Mouse (Mus musculus) cerebellum, postnatal 25 days (tissue): ENCODE data around the gene Tbc1d4.
"Not testable (repeated sequence)": the region's sequence is repeated elsewhere in the genome, so short reads cannot be mapped to it uniquely, and the experiment has no call there.

ENCODE experiments used
- DNase-seq, 2 experiments: peaks; one replicate each; pipeline ENCODE4 v3.0.0; 2021; ENCODE audit warnings: mixed read lengths in 2 of 2

Gene Tbc1d4

DNA sequence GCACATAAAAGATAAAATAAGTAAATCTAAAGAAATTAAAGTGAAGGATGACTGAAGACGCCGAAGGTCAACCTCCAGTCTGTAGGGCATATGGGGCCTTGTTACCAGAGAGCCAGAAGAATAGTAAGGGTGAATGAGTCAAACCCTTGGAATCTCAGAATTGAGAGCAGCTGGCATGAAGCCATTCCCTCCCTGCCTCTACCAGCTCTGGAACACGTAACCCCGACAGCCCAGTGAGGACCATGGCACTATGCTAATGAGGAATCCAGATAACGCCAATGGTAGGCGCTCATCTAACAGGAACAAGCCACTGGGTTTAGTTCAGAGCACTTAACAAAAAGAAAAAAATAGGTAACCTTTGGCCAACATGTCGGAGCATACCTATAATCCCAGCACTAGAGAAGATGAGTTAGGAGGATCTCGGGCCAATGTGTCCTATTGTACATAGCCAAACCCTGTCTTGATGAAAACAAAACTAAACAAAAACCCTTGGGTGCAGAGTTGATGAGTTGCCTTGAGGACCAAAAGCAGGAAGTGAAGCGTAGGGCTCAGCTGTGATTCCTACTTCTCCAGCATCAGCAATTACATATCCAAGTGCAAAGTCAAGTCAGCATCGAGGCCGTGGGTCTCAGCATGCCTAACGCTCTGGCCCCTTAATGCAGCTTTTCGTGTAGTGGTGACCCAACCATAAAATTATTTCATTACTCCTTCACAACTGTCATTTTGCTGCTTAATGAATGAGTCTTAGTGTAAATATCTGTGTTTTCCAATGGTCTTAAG, 13.5 kb downstream of the Tbc1d4 start:
- DNase-seq, result peak in 1 of 2 experiments; percentile 27

DNA sequence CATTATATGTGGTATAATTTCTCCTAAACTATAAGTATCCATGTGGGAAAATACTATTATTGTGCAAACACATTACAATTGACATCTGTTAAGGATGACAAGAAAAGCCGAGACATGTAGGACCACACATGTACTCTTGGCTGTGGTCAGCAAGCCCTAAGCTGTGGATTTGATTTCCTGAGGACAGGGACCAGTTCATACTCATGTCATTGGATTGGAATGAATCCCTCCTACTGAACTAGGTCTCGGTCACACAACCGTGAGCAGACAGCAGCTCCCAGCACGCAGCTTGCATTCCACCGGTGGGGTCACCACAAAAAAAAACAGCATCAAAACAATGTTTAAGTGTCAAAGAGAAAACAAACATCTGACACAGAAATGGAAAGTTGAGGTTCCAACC, 15.0 kb downstream of the Tbc1d4 start:
- no peak for DNase-seq

DNA sequence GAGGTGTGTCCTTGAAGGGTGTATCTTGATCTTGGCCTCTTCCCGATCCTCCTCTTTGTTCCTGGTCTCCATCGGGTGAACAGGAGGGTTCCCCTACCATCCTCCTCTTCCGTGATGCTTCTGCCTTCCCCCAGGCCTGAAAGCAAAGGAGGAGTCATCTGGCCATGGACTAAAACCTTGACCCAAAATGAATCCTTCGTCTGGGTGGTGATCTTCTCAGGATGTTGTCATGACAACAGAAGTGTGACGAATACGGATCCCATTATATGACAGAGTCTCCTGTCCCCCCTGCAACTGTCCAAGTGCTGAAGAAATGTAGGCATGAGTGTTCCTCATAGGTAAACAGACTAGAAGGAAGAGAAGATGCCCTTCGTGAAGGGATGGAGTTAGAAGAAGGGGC, 15.7 kb downstream of the Tbc1d4 start:
- no peak for DNase-seq

DNA sequence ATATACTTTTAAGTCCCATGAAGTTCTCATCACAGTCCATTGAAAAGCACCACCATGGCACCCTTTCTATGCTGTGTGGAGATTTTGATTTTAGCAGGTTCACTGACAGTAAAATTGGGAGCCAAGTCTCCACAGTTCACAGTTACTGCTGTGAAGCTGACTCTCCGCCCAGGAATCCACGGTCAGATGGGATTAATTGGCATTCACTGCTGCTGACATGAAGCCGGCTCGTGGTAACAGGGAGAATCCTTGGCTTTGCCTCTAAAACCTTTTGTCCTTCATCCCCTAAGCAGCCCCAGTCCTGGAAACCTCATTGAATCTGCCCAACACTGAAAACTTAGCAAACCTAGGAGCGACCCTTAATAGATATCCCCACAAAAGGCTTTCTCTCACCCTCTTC, 17.9 kb downstream of the Tbc1d4 start:
- DNase-seq, result peak; percentile 71 to 74

DNA sequence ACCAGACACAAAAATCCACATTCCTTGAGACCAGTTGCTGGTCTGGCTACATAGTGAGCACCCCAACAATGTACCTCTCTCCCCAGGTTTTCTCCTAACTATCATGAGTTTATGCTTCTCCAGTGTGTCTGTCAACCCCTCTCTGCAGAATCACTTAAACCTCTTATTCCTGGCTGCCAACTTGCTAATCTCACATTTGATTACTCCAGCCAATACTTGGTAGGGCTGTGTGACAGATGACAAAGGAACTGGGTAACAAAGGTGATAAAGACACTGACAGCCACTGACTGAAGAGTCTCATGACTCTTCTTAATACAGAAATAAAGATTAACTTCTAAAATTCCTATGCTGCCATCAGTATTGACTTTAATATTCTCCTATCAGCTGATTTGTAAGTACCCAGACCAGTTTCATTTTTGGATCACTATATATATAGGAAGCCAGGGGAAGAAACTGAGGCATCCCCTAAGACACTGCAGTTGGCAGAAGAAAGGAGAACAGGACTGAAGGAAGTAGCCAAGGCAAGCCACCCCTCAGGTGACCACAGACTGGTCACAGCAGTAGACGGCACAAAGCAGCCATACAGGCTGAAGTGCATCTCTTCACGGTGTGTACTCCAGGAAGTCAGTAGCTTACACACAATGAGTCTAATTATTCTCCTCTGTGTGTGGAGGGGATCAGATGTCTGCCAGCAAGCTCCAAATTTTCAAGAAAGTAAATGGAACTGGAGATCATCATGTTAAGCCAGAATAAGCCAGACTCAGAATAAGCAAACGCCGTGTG, 20.6 kb downstream of the Tbc1d4 start:
- not testable (repeated sequence) for DNase-seq

DNA sequence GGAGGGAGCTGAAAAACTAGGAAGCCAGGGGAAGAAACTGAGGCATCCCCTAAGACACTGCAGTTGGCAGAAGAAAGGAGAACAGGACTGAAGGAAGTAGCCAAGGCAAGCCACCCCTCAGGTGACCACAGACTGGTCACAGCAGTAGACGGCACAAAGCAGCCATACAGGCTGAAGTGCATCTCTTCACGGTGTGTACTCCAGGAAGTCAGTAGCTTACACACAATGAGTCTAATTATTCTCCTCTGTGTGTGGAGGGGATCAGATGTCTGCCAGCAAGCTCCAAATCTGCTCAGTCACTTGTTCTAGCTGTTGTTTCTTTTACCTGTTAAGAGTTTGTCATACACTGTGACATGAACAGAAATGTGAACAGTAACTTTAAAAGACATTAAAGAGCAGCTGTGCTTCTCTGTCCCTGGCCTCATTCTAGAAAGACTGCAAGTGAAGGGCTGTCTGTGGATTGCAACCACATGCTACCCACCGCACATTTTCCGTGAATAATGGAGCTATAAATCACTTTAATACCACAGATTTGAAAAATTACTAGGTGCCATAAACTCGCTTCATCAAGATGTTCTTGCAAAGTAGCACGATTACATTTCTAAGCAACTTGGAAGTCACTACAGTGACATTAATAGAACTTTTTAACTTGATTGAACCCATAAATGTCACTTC, 21.5 kb downstream of the Tbc1d4 start:
- DNase-seq, result not testable (repeated sequence)

DNA sequence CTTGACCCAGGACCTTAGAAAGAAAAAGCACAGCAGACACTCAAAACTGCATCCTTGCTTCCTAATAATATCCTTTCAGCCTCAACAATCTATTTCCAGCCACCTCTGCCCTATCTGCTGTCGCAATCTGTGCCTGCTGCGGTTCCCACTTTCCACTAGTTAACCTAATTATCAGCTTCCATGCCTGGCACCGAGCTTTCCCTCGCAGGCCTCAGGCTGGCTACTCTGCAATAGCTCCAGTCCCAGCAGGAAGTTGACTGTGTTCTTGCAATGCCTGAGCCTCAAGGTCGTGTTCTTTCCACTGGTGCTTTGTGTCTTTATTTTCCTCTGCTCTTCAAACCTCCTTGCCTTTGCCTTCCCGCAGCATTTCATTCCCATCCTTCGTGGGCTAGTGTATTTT, 22.9 kb downstream of the Tbc1d4 start:
- DNase-seq, result peak; percentile 42 to 58

DNA sequence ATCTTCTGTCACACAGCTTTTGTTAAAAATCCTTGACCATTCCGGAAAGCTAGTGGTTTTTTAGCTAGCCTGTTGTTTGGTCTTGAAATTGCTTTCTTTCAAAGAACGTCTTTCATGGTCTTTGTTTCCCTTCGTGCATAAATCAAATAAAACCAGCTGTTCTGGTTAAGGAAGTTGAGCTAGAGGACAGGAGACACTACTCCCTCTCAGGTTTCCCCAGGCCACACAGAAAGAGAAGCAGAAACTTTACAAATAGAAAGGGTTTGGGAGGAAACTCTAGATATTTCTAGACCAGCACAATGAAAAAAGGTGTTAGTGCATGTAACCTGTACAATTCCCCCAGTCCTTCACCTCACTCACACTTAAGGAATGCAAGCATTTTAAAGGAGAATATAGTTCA, 33.3 kb downstream of the Tbc1d4 start:
- no peak for DNase-seq

DNA sequence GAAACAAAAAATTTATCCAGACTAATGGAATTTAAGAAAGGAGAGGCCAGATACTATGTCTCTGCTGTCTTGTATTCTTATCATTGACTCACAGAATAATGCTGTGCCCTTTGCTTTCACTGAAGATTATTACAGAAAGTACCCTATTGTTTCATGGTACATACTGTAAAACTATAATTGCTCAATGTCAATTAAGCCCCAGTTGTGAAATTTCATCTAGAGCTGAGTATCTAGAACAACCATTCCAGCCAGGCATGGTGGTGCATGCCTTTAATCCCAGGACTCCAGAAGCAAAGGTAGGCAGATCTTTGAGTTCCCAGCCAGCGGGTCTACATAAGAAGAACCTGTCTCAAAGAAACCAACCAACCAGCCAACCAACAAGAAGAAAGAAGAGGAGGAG, 34.5 kb downstream of the Tbc1d4 start:
- DNase-seq, result no peak

DNA sequence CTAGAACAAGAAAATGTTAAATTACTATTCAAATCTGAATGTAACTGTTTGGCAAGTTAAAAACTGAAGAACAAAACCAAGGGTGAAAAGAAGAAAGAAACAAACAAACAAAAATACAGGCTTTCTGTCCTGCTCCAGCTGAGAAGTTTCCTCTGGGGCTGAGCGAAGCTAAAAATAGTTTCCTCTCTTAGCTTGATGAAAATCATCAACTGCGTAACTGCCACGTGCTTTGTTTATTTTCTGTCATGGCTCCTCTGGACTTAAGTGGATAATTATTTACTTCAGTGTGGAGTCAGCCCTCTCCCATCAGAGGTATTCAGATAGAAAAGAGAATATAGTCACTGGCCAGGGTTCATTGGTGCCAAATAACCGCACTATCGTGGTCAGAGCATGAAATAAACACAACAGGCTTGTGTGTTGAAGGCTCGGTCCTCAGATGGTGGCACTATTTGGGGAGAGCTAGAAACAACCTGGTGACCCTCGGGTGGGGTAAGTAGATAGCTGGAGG, 35.8 kb downstream of the Tbc1d4 start:
- DNase-seq, result no peak

DNA sequence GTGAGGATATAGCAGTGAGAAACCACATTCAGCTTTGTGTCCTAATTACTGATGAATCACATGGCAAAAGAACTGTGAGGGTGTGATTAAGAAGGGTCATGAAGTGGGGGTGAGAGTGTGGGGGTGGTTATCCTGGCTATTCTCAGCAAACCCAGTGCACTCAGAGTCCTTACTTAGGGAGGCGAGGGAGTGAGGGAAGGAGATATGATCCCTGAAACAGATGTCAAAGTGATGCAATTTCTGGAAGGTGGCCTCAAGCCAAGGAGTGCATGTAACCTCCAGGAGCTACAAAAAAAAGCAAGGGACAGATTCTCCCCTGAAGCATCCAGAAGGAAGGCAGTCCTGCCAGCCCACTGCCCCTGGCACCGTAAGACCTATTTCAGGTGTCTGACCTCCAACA, 40.2 kb downstream of the Tbc1d4 start:
- DNase-seq, result peak; percentile 31 to 47

DNA sequence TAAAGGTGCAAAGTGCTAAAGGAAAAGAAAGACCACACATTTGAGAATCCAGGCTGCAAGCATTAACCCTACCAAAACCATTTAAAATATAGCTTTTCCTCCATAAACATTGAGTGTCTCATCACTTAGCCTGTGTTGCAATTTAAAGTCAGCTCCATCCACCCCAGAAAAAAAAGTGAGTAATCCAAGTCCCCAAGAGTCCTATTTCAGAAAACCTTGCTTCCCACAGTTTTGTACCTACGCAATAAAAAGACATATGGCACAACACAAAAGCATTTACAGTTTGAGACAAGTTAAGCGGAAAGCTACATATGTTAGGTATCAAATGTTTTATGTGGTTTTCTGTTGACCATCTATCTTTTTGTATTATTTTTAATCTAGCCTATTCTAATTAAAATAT, 42.3 kb downstream of the Tbc1d4 start:
- no peak for DNase-seq

DNA sequence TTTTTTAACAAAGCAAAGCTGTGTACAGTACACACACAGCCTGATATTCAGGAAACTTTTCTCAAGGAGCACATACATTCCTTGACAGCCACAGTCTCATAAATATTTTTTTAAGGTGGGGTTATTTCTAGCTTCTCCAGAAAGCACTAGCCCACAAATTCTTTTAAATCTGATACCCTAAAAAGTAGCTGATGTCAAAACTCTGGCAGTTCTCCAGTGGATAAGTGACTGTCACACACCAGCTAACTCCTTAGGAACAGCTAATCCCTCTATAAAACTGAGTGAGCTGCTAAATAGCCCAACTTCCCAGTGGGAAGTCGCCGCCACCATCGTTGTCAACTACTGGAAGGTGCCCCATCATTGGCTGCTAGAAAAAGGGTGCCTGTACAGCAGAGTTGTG, 43.3 kb downstream of the Tbc1d4 start:
- no peak for DNase-seq

DNA sequence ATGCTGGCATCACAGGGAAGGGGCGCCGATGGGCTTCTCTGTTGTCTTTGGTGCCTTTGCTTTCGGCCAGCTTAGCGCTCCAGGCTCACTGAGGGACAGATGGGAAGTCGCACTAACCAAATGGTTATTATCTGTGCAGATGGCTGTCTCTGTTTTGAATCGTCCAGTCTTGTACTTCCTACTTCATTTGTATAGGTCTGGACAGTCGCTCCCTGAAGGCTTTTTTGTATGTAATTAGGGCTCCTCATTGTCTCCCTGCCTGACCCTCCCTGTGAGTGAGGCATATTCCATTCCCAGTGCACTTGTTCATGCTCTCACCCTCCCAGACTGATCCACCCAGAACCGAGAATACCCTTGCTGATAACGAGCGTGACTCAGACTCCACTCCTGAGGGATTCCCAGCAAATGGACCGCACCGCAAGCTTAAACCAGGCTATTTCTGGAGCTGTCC, 47.7 kb downstream of the Tbc1d4 start:
- DNase-seq, result peak; percentile 70 to 76

DNA sequence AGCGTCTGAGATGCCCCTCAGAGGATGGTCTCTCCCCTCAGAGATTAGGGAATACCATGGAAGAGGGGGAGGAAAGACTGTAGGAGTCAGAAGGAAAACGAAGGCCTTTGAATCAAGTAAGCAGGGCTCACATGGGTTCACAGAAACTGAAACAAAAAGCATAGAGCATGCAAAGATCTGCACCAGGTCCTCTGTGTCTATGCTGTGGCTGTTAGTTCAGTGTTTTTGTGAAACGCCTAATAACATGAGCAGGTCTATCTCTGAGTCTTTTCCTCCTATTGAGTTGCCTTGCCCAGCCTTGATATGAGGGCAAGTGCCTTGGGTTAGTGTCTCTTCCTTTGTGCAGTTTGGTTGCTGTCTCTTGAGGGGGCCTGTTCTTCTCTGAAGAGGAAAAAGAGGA, 49.5 kb downstream of the Tbc1d4 start:
- DNase-seq, result no peak

DNA sequence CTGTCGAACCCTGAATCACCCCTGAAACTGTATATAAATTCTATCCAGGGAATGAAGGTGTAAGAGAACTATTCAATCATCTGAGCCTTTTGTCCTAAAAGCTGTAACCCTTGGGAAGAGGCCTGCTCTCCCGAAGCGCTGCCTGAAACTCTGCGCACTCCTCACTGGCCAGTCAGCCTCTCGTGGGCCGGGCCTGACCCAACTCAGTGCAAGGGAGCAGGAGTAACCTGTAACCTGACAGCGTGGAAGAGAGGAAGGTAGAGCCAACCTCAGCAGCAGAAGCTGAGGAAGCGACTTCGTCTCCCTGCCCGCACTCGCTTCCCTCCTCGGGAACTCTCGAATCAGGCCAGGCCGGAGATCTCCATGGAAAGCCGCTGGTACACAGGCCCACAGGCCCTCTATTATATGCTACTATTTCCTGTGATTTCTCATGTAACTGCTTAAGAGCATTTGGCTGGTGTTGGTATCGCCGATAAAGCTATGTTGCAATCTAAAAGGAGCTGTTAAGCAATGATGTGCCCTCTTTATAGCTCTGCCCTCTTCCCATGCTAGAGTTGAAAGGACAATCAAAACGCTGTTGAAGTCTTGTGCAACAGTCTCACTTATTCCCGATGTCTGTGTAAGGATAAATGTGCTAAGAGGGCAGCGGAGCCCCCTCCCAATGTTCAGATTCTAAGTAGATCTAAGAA, 60.0 kb downstream of the Tbc1d4 start:
- no peak for DNase-seq

DNA sequence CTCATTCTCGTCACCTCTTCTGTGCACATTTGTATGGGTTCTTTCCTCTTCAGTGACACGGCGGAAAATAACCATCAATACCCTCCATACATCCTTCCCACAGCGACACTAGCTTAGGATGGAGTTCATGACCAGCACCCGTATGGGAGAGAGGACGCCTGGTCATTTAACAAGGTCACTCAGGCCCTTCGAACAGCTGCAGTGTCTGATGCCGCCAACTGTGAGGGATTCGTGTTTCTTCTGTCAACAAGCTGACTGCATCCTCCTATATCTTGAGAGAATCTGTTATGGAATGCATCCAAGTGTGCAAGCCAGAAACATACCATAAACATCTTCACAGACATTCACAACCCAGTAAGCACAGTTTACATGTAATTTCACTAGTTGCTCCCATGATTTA, 67.1 kb downstream of the Tbc1d4 start:
- DNase-seq, result no peak

DNA sequence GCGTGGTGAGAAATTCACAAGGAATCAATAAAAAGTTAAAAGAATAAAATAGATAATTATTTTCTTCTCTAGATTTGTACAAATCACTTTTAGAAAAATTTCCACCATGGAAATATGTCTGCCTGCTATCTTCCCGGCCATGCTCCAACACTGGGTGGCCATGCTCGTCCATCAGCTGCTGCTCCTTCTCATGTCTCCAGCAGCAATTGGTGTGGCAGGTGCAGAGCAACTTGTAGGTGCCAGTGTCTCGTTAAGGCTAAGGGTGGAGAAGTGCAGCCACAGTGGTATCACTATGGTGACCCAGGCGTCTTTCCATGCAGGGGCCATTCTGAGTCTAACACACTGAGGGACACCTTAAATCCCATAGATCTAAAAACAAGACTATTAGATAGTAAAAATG, 67.8 kb downstream of the Tbc1d4 start:
- DNase-seq, result no peak

DNA sequence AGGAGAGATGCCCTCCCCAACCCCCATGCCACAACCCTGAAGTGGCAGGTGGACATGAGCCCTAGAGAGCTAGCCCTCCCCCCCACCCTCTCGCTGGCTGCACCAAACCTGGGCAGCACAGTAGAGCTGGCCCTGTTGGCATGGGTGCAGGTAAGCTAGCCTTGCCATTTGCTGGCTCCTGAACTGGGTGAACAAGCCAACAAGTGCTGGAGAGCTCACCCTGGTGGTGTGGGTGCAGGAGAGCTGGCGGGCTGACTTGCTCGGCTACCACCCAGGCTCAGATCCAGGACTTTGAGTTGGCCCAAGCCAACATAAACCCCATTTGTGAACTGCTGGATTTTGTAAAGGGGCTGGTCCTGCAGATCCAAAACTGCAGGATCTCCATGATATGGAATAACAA, 68.5 kb downstream of the Tbc1d4 start:
- DNase-seq, result peak; percentile 27 to 48

DNA sequence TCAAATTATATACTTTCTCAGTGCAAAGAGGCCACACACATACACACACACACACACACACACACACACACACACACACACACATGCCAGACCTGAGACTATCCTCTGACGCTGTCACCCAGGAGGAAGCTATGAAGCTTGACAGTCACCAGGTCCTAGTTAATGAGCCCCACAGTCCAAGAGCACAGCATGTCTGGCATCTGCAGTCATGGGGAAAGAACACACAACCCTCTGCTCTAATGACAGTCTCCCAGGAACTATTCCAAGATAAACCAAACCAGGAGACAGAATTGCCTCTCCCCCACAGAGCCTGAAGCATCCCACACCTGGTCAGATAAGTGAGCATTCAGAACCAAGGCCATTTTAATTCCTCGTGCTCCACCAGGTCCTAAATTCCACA, 71.1 kb downstream of the Tbc1d4 start:
- DNase-seq, result peak; percentile 44 to 51

DNA sequence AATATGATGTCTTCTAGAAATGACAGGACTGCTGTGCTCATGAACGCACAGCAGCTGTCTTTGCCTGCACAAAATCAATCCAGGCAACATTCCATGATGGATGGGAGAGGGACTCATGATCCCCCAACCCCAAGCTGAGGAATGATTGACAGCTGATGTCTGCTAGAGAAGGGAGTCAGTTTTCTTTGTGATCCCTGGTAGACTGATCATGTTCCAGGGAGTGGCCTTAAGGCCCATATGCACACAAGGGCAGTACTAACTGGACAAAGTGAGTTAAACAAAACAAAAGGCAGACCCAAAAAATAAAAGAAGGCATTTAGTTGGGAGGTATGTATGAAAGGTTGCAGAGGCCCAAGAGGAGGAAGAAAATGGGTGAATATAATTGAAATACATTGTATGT, 71.6 kb downstream of the Tbc1d4 start:
- no peak for DNase-seq

DNA sequence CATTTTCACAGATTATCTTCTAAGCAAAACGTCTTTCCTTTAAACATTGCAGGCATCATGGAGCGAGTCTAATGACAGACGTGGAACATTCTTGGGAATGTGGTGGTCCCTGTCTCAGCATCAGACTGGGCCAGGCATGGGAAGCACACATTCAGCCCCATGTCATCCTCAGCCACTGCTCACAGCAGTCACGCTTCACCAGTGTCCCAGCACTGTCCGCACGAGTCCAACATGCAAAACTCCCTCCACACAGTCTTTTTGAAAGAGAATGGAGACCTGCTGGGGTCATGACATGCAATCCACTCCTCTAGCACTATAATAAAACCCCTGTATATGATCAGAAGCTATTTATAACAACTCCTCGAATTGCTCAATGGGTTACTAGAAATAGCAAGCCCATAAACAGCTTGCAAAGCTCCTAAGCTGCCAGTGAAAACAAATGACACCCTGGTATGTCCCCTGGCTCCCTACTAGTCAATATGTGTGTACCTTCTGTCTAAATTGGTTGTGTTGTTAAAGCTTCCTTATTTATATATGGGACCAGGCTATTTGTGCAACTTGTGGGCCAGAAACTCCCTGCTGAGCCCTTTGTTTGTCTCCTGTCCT, 76.8 kb downstream of the Tbc1d4 start:
- no peak for DNase-seq
